Mouse (Mus musculus) heart, postnatal 25 days (tissue): ENCODE measurements around the gene Zmynd12. TPM values are rescaled to one million over a fixed set of nuclear protein-coding genes. Genes with fewer than 3 reads are reported as not detected.

ENCODE experiments used
- DNase-seq: peaks from one replicate; pipeline ENCODE4 v3.0.0; 2022; ENCODE audit warnings: low spot score
- intact Hi-C: fragments of 180-260 bp; cut with DNase I; formaldehyde crosslinking; loops from one replicate; pipeline ENCODE4 v1.15.1; 2025
- total RNA-seq, 2 experiments: library from RNA; stranded (reverse); gene quantifications; 2 replicates each; pipeline ENCODE4 v1.2.3; 2021

Gene Zmynd12
- total RNA-seq, 2 experiments from 2014 or later: not detected

DNA sequence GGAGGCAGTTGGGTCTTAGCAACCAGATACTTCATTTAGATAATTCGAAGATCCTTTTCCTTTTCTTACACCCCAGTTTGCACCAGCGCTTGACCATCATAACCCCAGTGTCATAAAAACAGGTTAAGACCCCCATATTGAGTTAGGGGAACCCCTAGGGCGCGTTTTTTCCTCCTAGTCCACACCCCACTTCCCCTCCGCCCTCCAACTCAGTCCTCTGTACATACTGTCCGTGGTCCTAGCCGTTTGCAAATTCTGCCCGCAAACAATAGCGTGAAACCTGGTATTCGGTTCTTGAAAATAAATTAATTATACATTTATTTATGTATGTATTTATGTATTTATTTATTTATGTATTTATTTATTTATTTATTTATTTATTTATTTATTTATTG lies 70.3 kb downstream of the Zmynd12 start:
- no peak for DNase-seq

DNA sequence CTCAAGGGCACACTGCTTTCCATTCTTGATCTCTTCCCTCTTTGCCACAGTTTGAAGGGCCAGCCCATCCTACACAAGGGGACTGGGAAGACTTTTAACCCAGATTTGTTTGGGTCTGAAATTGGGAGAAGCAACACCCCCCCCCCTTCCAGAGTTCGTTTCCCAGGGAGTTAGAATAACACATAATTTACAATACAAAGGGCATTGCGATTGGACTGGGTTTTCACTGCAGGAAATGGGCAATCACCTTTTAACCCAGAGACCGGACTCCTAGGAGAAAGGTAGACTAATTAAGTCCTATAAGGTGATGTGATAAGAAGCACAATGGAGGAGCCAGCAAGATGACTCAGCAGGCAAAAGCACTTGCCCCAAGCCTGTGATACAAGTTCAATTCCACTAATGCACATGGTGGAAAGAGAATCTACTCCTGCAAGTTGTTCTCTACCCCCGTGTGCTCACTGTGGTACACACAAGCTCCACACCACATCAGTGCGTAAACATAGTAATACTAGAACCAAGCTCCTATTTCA lies 75.8 kb downstream of the Zmynd12 start:
- DNase-seq: no peak
- intact Hi-C loops: no loop called here

More for the DNA sequence above, 70.3 kb downstream of the Zmynd12 start:
- intact Hi-C loops: no loop called here

DNA sequence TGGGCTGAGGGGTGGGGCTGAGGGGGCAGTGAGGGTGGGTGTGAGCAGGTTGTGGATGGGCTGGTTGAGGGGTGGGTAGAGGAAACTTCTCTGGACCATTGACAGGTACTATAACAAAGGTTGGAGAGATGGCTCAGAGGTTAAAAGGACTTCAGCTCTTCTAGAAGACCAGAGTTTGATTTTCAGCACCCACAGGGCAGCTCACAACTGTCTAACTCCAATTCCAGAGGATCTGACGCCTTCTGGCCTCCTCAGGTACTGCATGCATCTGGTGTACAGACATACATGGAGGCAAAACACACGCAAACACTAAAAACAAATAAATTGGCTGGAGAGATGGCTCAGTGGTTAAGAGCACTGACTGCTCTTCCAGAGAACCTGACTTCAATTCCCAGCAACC lies 89.0 kb downstream of the Zmynd12 start:
- intact Hi-C loops: no loop called here
- DNase-seq: no peak

DNA sequence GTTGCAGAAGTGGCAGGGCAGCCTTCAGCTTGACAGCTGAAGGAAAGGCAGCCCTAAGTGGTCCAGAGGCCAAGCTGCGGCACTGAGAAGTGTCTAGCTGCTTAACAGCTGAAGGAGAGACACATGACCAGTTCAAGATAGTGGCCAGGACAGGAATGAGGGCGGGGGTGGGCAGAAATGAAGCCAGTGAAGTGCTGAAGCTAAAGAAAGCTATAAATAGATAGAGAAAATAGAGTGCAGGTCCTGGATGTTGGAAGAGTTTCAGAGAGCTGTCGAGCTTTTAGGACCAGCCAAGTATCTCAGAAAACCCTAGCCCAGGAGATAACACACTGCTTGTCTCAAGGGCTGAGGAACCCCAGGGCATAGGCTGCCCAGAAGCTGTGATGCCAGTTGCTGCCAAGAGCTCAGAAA lies 90.1 kb downstream of the Zmynd12 start:
- DNase-seq: no peak
- intact Hi-C loops: no loop called here

Other genes starting within 250 kb of the Zmynd12 start
- gene Zfp691, start 248.6 kb upstream of the Zmynd12 start, total RNA-seq: 10 to 100 TPM; 21.4 to 25.0 TPM
- gene Ermap, start 232.8 kb upstream of the Zmynd12 start, total RNA-seq: under 1 TPM; 0.05 to 0.25 TPM
- gene Svbp, start 227.5 kb upstream of the Zmynd12 start, total RNA-seq: 10 to 100 TPM; 15.3 to 19.0 TPM
- gene Tmem269, start 204.6 kb upstream of the Zmynd12 start, total RNA-seq: not detected
- gene AU022252, start 190.1 kb upstream of the Zmynd12 start, total RNA-seq: 10 to 100 TPM; 21.5 to 23.5 TPM
- gene P3h1, start 189.9 kb upstream of the Zmynd12 start, total RNA-seq: 10 to 100 TPM; 15.0 to 15.7 TPM
- under 1 TPM in 1 of 2 experiments, not detected in 1; 0.06 TPM for gene Cldn19, start 167.4 kb upstream of the Zmynd12 start, total RNA-seq
- gene Ybx1, start 128.2 kb upstream of the Zmynd12 start, total RNA-seq: 100 to 1,000 TPM; 786 to 800 TPM
- 10 to 100 TPM; 10.3 to 11.1 TPM for gene Ppih, start 102.3 kb upstream of the Zmynd12 start, total RNA-seq
- under 1 TPM in 1 of 2 experiments, not detected in 1; 0.34 TPM for gene Ccdc30, start 7.3 kb upstream of the Zmynd12 start, total RNA-seq
- 1 to 10 TPM; 8.9 TPM for gene Ppcs, start 394 bp upstream of the Zmynd12 start, total RNA-seq
- under 1 TPM; 0.31 to 0.67 TPM for gene Rimkla, start 69.8 kb downstream of the Zmynd12 start, total RNA-seq
- 10 to 100 TPM; 30.6 to 34.9 TPM for gene Foxj3, start 114.2 kb downstream of the Zmynd12 start, total RNA-seq
- gene Frg2f1, start 116.7 kb downstream of the Zmynd12 start, total RNA-seq: 1 to 10 TPM; 5.4 to 5.5 TPM
- gene Guca2a, start 214.9 kb downstream of the Zmynd12 start, total RNA-seq: not detected
- not detected for gene Guca2b, start 236.1 kb downstream of the Zmynd12 start, total RNA-seq